Mouse (Mus musculus): ENCODE results near the gene Slc17a3.

Slc17a3 gene

DNA sequence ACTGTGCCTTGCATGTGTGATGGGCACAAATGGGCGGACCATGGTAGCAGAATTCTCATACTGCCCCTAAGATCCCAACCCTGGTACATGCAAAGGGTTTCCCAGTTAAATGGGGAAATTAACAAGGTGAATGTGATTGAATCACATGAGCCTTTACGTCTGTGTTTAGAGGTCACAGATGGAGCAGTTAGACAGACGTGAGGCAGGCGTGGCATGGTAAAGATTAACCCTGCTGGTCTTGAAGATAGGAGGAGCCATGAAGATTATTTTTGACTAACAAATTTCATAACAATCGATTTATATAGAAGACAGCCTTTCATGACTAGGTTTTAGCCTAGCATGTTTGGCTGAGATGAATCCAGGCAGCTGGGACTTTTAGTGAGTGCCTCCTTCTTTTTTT lies 33.9 kb downstream of the Slc17a3 start:
- DNase-seq (ENCODE audit: low read depth), result no peak

DNA sequence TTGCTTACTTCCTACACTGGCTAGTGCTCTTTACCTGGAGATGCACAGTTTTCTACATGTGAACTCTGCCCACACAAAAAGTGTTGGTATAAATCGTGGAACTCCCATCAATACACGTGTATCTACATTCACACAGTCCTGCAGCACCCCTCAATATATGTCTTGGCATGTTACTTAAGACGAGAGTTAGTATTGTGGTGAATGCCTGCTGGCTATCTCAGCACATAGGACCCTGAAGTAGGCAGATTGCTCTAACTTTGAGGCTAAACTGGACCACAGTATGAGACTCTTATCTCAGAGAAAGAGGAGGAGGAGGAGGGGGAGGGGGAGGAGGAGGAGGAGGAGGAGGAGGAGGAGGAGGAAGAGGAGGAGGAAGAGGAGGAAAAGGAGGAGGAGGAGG lies 39.9 kb downstream of the Slc17a3 start:
- DNase-seq (ENCODE audit: low read depth), result no peak

DNA sequence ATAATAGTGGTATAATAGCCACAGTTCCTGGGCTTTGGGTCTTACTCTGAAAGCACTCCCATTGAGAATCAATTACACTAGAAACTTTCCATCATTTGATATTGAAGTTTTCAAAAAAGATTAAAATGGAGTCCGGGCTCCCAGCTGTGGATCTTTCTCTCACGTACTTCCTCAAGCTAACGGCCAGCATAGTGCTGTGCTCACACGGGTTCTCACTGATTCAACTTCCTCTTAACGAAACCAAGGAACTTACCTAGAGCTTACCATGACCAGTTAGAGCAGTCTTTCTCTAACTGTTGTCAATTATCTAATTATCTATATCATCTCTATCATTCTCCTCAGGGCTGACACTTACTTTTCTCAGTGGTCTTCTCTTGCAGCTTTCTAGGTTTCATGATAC lies 40.4 kb downstream of the Slc17a3 start:
- DNase-seq (ENCODE audit: low read depth), result no peak

DNA sequence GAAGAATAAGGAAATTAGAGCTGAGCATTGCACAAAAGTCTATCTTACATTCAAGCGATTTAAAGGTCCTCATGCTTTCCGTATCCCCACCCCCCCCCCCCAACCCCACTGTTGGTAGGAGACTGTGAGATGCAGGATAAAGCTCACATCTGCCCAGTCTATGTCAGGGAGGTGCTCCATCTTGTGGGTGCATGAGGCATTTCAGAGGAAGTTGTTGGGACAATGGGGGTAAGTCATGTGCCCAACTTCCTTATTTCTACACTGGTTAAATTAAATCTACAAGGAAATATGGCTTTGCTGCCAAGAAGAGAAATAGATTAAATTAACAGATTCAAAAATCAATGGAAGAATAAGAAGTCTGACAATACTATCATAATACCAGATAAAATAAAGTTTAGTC lies 46.3 kb downstream of the Slc17a3 start:
- DNase-seq (ENCODE audit: low read depth), result peak; percentile 20

DNA sequence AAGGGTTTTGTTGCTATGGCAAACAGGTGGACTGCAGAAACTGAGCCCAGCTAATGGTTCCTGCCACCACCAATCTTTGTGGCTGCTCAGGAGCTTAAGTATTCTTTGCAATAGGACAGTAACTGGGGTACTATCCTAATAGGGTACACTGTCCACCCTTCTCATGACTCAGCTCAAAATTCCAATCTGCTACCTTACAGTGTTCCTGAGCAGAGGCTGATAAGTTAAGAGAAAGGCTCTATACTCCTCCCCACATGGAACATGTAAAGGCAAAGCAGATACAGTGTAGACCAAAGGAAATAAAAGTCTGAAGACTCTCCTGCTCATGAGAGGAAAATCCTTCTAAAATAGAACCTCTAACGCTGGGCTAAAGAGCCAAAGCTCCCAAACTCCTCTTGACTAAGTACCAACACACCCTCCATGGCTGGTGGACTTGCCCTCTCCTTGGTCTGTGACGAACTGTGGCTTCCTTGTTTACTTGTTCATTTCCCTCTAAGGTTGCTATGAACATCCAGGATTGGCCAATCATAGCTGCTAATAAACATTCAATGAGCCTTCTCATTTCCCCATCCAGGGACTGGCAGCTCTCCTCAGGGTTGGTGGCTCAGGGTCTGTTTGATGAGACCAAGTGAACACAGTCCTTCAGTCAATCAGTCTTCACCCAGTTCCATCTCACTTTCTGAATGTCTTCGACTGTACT lies 47.9 kb downstream of the Slc17a3 start:
- no peak for DNase-seq (ENCODE audit: low read depth)

DNA sequence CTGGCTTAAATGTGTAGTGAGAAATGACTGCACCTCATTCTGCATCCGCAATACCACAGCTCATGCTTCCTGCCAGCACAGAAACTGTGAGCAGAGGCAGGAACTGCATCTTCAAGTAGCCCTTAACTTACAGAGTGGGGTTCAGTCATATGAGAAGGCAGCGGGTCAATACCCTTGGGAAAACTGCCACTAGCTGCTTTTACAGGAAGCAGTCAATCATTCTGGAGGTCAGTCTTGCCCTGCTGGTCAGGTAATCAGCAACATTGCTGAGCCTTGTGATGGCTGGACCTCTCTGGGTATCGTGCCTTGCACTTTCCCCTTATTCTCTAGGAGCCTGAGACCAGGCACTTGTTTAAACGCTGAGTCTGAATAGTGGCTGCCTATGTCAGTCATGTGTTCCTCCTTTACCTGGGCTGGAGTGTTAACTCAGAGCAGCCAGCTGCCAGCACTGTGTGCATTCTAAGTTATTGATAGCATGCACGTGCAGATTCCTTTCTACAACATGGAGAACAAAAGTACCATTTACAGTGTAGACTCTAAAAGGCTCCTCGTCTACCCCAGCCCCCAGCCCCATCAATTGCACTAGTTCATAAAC lies 49.9 kb downstream of the Slc17a3 start:
- DNase-seq (ENCODE audit: low read depth), result no peak

DNA sequence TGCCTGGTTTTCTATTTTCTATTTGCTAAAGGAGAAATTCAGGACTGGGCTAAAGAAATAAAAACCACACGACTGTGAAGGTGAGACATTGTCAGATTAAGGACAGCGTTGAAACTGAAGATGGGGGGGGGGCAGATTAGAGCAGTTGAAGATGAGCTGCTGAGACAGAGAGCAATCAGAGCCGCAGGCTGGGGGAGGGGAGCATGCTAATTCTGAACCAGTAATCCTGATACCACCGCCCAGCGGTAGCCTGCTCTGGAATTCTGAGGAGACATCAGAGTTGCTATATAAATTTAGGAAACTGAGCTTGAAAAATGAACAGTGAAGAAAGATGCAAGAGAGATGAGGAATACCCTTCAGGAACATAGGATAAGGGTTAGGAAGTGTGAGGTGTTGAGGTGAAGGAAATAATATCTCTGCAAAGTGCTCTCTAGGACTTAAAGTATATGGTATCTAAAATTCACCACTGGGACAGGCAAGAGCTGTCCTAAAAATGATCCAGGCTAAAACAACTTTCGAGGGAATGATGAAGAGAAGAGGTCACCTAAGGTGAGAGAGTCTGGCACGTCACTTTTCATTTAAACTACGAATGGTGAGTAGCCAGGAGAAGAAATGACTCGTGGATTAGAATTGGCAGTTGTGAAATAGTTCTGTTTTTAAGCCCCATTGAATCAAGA lies 53.5 kb downstream of the Slc17a3 start:
- DNase-seq (ENCODE audit: low read depth), result no peak

DNA sequence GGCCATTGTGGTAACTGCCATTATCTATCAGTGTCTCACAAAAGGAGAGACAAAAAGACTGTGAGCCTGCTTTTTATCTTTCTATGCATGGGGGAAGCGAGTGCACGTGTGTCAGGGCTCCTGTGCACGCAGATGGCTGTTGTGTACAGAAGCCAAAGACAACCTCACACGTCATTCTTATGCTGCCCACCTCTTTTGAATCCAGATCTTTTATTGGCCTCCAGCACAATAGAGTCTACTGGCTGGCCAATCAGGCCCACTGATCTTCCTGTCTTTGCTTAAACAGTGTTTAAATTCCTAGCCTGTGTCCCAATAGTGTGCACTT lies 54.0 kb downstream of the Slc17a3 start:
- DNase-seq (ENCODE audit: low read depth), result peak; percentile 2

DNA sequence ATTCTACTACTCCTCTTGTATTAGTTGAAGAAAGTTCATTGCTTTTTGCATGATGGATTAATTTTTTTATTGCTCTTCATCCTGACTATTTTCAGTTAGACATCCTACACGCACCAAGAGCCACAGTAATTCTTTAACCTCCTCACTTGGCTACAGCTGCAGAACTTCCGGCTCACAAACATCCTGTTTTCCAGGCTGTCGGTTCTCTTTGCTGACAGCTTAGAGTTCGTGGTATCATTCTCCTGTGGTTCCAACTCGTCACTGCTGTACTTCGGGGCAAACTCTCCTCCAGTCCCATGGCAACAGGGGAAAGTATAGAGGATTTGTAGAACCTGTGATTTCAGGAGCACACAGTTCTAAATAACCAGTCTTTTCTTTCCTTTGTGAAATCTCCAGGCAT lies 59.0 kb downstream of the Slc17a3 start:
- no peak for DNase-seq (ENCODE audit: low read depth)

DNA sequence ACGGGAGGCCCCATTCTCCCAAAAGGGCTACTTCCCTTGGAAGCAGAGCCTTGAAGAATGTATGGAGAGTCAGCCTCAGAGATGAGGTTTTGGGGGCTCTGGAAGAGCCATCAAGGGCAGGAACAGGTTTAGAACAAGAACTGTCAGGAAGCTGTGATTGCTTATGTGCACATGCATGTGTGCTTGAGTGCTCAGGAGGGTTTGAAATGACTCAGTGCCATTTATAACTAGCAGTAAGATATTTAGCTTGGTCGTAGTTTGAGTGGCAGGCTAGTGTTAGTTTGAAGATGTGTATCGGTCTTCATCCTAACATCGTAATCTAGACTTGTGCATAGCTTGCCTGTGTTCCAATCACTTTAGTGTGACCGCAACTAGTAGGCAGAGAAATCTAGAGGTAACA lies 67.7 kb downstream of the Slc17a3 start:
- DNase-seq (ENCODE audit: low read depth), result no peak

DNA sequence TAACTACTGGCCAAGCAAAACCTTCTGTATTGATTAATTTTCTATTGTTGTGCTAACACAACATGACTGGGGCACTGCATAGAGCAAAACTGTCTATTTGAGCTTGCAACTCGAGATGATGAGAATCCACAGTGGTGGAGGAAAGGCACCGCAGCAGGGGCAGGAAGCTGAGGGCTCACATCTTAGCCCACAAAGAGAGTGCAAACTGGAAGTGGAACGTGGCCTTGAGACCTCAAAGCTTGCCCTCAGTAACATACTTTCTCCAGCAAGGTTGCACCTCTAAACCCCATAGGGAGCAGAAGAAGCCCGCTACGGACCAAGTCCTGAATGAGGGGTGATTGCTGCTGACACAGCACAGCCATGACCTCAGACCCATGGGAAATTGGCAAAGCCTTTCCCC lies 70.9 kb downstream of the Slc17a3 start:
- DNase-seq (ENCODE audit: low read depth), result no peak

All from NIH3T3 (cell line).